Mouse (Mus musculus) hindlimb bud, embryonic 11.5 days (tissue): ENCODE data around the gene Kat7.

ENCODE experiments used
- DNase-seq: peaks from one replicate; pipeline ENCODE4 v3.0.0-alpha.2; 2012; ENCODE audit warnings: low read depth, low spot score; ENCODE audit errors: extremely low spot score

Gene Kat7

GRCm38 (mm10) chr11:95293017-95293624 is 16.9 kb downstream of the Kat7 start:
- no peak for DNase-seq

- no peak for DNase-seq
Observed at GRCm38 (mm10) chr11:95291998-95292397, 18.0 kb downstream of the Kat7 start.

GRCm38 (mm10) chr11:95282331-95282730 is 27.7 kb downstream of the Kat7 start:
- DNase-seq = no peak

- DNase-seq = no peak
Observed at GRCm38 (mm10) chr11:95279061-95279659, 30.9 kb downstream of the Kat7 start.

GRCm38 (mm10) chr11:95276056-95276455 is 34.0 kb downstream of the Kat7 start:
- DNase-seq = no peak

- DNase-seq = no peak
Observed at GRCm38 (mm10) chr11:95274613-95275012, 35.4 kb downstream of the Kat7 start.

- DNase-seq = no peak
Observed at GRCm38 (mm10) chr11:95273661-95274060, 36.4 kb downstream of the Kat7 start.

- no peak for DNase-seq
Observed at GRCm38 (mm10) chr11:95266540-95267245, 43.4 kb downstream of the Kat7 start.

GRCm38 (mm10) chr11:95264455-95265013 is 45.5 kb downstream of the Kat7 start:
- no peak for DNase-seq

- DNase-seq = no peak
Observed at GRCm38 (mm10) chr11:95263816-95264454, 46.1 kb downstream of the Kat7 start.

GRCm38 (mm10) chr11:95261178-95261751 is 48.8 kb downstream of the Kat7 start, which contains the start of gene Tac4:
Gene Tac4, plus strand, starts transcription at chr11:95261529.
- DNase-seq = no peak

GRCm38 (mm10) chr11:95259088-95259849 is 50.8 kb downstream of the Kat7 start:
- no peak for DNase-seq

- no peak for DNase-seq
Observed at GRCm38 (mm10) chr11:95258490-95258889, 51.6 kb downstream of the Kat7 start.

GRCm38 (mm10) chr11:95257930-95258329 is 52.1 kb downstream of the Kat7 start:
- no peak for DNase-seq

- no peak for DNase-seq
Observed at GRCm38 (mm10) chr11:95255747-95256146, 54.3 kb downstream of the Kat7 start.

GRCm38 (mm10) chr11:95254165-95254564 is 55.9 kb downstream of the Kat7 start:
- DNase-seq = no peak

GRCm38 (mm10) chr11:95252104-95252503 is 57.9 kb downstream of the Kat7 start:
- DNase-seq = no peak

- DNase-seq = no peak
Observed at GRCm38 (mm10) chr11:95251295-95251694, 58.8 kb downstream of the Kat7 start.

GRCm38 (mm10) chr11:95250110-95250509 is 59.9 kb downstream of the Kat7 start:
- DNase-seq = no peak

GRCm38 (mm10) chr11:95247065-95247464 is 63.0 kb downstream of the Kat7 start:
- DNase-seq = no peak
